Mouse (Mus musculus) liver, adult 10 weeks (tissue): Measurements from ENCODE around the gene Bpifa6. TPM values are rescaled to one million over a fixed set of nuclear protein-coding genes. Genes with fewer than 3 reads are reported as not detected.

Experiments used
- polyA plus RNA-seq: library from polyadenylated mRNA; stranded (reverse); fragments of 350-450 nt; fragmentation: Illumina TruSeq; extraction: RNeasy Lipid Tissue Mini Kit (QIAGEN cat#74804); gene quantifications from one replicate; pipeline ENCODE4 v1.2.3, GENCODE M21; 2014; ENCODE audit warnings: low read depth, low replicate concordance

The Bpifa6 gene
- polyA plus RNA-seq = not detected

DNA sequence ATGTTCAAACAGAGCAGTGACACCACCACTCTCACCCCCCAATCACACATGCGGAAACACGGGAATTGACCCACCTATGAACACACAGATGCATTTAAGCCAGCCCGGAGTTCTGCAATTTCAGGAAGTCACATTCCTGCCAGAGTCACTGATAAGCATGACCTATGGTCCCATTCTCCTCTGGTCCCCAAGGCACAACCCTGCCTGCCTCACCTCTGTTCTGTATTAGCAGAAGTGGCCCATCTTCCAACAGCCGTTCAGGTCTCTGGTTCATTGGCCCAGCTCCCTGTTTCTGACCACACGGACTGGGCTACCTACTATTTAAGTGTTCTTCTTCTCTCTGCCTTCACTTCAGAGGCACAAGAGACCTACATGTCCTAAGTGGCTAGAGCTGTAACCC is at the start of gene Bpifa6:
TSS of gene Bpifa6 (plus strand) at position 364 of the 400 bp plus-strand sequence.

DNA sequence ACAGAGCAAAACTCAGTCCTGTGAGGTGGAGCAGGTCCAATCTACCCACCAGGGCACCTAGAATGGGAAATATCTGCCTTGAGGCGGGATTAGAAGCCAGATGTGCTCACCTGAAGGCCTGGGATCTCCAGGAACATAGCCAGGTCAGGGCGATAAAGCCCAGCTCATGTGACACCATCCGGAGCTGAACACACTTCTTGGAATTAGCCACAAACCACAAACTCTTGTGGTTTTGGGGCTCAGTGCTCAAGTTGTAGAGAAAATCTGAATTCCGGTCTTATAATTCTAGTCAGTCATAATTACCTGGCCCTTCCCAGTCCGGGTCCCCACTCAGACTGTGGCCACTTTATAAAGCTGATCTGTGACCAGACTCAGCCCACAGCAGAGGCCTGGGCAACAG is 36.9 kb upstream of the Bpifa6 start, which contains the start of gene Bpifb4:
TSS of gene Bpifb4 (plus strand) at position 370 of the 400 bp plus-strand sequence.

DNA sequence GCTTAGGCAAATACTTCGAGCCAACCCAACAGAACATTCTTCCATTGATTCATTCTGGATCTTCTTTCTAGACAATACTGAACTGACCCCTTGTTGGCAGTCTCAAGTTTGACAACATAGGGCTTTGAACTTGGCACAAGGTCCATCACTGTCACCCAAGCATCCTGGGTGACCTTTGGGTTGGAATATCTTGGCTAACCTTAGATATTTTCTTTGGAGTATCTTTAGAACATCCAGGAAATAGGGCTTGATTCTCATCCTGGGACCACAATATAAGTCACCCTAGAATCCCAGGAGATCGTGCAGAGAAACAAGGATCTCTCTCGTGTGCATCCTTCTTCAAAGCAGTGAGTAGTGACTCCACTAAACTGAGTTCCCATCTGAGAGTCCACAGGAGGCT is 33.2 kb downstream of the Bpifa6 start, which contains the start of gene Bpifa2:
TSS of gene Bpifa2 (plus strand) at position 301 of the 400 bp plus-strand sequence.

Other genes starting within 250 kb of the Bpifa6 start
- gene Mapre1, start 233.7 kb upstream of the Bpifa6 start, polyA plus RNA-seq = 58.4 TPM
- not detected for gene Efcab8, start 195.0 kb upstream of the Bpifa6 start, polyA plus RNA-seq
- gene Sun5, start 103.9 kb upstream of the Bpifa6 start, polyA plus RNA-seq = not detected
- not detected for gene Bpifb2, start 99.9 kb upstream of the Bpifa6 start, polyA plus RNA-seq
- gene Bpifb6, start 74.6 kb upstream of the Bpifa6 start, polyA plus RNA-seq = not detected
- gene Bpifb3, start 56.7 kb upstream of the Bpifa6 start, polyA plus RNA-seq = not detected
- gene Bpifb4, start 36.7 kb upstream of the Bpifa6 start, polyA plus RNA-seq = not detected
- gene Bpifa2, start 33.3 kb downstream of the Bpifa6 start, polyA plus RNA-seq = not detected
- gene Bpifa3, start 155.4 kb downstream of the Bpifa6 start, polyA plus RNA-seq = not detected
- gene Bpifa1, start 167.9 kb downstream of the Bpifa6 start, polyA plus RNA-seq = not detected
- not detected for gene Bpifa5, start 187.7 kb downstream of the Bpifa6 start, polyA plus RNA-seq
- not detected for gene Bpifb1, start 215.9 kb downstream of the Bpifa6 start, polyA plus RNA-seq
- not detected for gene Bpifb5, start 248.8 kb downstream of the Bpifa6 start, polyA plus RNA-seq